Mouse (Mus musculus) hindbrain, embryonic 10.5 days (tissue): ENCODE measurements around the gene Naa11. TPM values are rescaled to one million over a fixed set of nuclear protein-coding genes. Genes with fewer than 3 reads are reported as not detected.

Experiments
- DNase-seq: peaks from one replicate; pipeline ENCODE4 v3.0.0-alpha.2; 2017; ENCODE audit warnings: low spot score
- H3K27ac ChIP-seq: fragments of 300-500 bp; sonication (generic); 2 replicates; pipeline ENCODE4 v1.5.1; 2016; ENCODE audit warnings: mild to moderate bottlenecking, moderate library complexity
- H3K27me3 ChIP-seq: fragments of 300-500 bp; sonication (generic); 2 replicates; pipeline ENCODE4 v1.6.1; 2016; ENCODE audit warnings: mild to moderate bottlenecking; ENCODE audit not compliant: poor library complexity, insufficient read depth, severe bottlenecking
- H3K36me3 ChIP-seq: fragments of 300-500 bp; sonication (generic); 2 replicates; pipeline ENCODE4 v1.6.1; 2016; ENCODE audit warnings: mild to moderate bottlenecking, moderate library complexity
- H3K4me1 ChIP-seq: fragments of 300-500 bp; sonication (generic); replicated peaks from 2 replicates; pipeline ENCODE4 v1.6.1; 2016; ENCODE audit warnings: mild to moderate bottlenecking
- H3K4me3 ChIP-seq: fragments of 300-500 bp; sonication (generic); 2 replicates; pipeline ENCODE4 v1.5.1; 2016; ENCODE audit warnings: mild to moderate bottlenecking, moderate library complexity
- H3K9me3 ChIP-seq: fragments of 300-500 bp; sonication (generic); 2 replicates; pipeline ENCODE4 v1.6.1; 2016; ENCODE audit warnings: mild to moderate bottlenecking, moderate library complexity
- WGBS: fragments of 180-500 bp; shearing (Covaris S2); methylation state at CpG from one replicate; pipeline ENCODE4 v1.1.7; 2016; 5-methylcytosine and 5-hydroxymethylcytosine counted together
- polyA plus RNA-seq: library from polyadenylated mRNA; unstranded; fragments of >200 nt; fragmentation: Nextera tagmentation; extraction: Ambion mirVana; gene quantifications from 2 replicates; pipeline ENCODE4 v1.2.1, GENCODE M21; 2016

The Naa11 gene
- polyA plus RNA-seq, 1 experiment from 2014 or later = not detected

DNA sequence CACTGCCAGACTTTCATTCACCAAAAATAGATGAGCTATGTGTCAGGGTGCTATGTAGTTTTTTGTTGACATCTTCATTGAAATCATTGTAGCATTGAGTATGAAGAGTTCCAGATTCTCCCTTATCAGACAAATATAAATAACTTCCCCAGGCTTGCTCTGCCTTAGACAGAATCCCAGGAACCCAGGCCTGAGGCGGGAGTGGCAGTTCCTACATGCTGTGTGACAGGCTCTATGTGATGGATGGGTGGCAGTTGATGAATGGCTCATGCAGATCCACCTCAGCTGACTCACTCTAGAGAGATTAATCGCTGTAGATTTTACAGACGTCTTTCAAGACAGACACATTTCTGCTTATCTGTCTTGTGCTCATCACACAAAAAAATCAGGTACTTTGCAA is 57.4 kb downstream of the Naa11 start:
- H3K27me3 ChIP-seq = no peaks in the 10 kb centered on the region
- DNase-seq = no peak
- WGBS = 58% methylated on average over 3 of the region's 3 CpGs

More for the DNA sequence above, 57.4 kb downstream of the Naa11 start:
- H3K9me3 ChIP-seq = no peaks in the 10 kb centered on the region
- no peaks in the 10 kb centered on the region for H3K36me3 ChIP-seq
- no peak overlapping the region for H3K4me3 ChIP-seq
- no peaks in the 10 kb centered on the region for H3K4me1 ChIP-seq
- no peak overlapping the region for H3K27ac ChIP-seq

Other genes with a start within 250 kb of the Naa11 start
- not detected in 2 replicates for gene Gk2, start 64.6 kb upstream of the Naa11 start, polyA plus RNA-seq